Mouse (Mus musculus): ENCODE measurements at regions not wholly inside any gene's neighbourhood (a gene's known extent, or its start where the extent isn't known, plus 50 kb on each side); places are given as distances from the start of the nearest gene placed in this dataset.

DNA sequence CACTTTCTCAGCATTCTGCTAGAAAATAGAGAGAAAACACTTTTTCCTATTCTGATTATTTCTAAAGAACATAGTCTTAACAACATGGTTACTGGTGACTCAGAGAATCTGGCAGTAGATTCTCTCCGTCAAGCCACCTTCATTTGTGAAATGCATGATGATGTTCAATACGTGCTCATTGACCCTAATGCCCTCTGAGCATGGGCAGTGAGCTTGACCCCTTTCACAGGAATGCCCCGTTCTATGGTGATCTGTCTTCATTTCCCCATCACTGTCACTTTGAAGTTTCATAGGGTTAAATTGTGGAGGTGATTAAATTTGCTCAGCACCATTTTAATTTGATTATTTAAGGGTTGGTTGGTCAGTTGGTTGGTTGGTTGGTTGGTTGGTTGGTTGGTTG lies 504.6 kb downstream of the Ipo11 start:
- no peak for TF ChIP-seq EP300 (IDR thresholded peaks at IDR 0.05; ENCODE audit: low read depth)
- no peak for TF ChIP-seq CTCF (IDR thresholded peaks at IDR 0.05; ENCODE audit: low read depth)

GRCm38 (mm10) chr13:106406608-106407038 lies 530.1 kb downstream of the Ipo11 start:
- WGBS (ENCODE audit: insufficient replicate concordance) = 22% methylated on average over 1 of the region's 1 CpGs
- Histone ChIP-seq H3K4me3 (ENCODE audit: insufficient read depth in 1 of 2, low read depth in 2 of 2, low read length in 2 of 2) (no peak overlapping the region), H3K4me1 (replicated peaks; ENCODE audit: control insufficient read depth in 2 of 2, insufficient read depth in 2 of 2, low read length in 1 of 2) (no peaks in the 10 kb centered on the region), H3K9ac (replicated peaks) (no peak overlapping the region), H3K36me3 (replicated peaks; ENCODE audit: control insufficient read depth, insufficient read depth, low read depth) (no peaks in the 10 kb centered on the region), H3K9me3 (ENCODE audit: control insufficient read depth, low read length) (no peaks in the 10 kb centered on the region), H3K27ac (no peak overlapping the region), H3K27me3 (ENCODE audit: control insufficient read depth, insufficient read depth, low read length) (no peaks in the 10 kb centered on the region), H3K4me2 (ENCODE audit: low read depth) (no peak overlapping the region)
- TF ChIP-seq EP300 (IDR thresholded peaks at IDR 0.05; ENCODE audit: low read depth) = no peak
- TF ChIP-seq CTCF (IDR thresholded peaks at IDR 0.05; ENCODE audit: low read depth) = no peak
- ATAC-seq (ENCODE audit: insufficient read depth) (no peak), DNase-seq (ENCODE audit: low read depth in 3 of 3, low spot score in 3 of 3) (no peak)

More for the DNA sequence above, 504.6 kb downstream of the Ipo11 start:
- Histone ChIP-seq H3K9me3 (ENCODE audit: control insufficient read depth, low read length) (no peaks in the 10 kb centered on the region), H3K4me1 (replicated peaks; ENCODE audit: control insufficient read depth in 2 of 2, insufficient read depth in 2 of 2, low read length in 1 of 2) (no peaks in the 10 kb centered on the region), H3K36me3 (replicated peaks; ENCODE audit: control insufficient read depth, insufficient read depth, low read depth) (no peaks in the 10 kb centered on the region), H3K27ac (no peak overlapping the region), H3K4me2 (ENCODE audit: low read depth) (no peak overlapping the region), H3K9ac (replicated peaks) (no peak overlapping the region), H3K27me3 (ENCODE audit: control insufficient read depth, insufficient read depth, low read length) (no peaks in the 10 kb centered on the region), H3K4me3 (ENCODE audit: insufficient read depth in 1 of 2, low read depth in 2 of 2, low read length in 2 of 2) (no peak overlapping the region)
- ATAC-seq (ENCODE audit: insufficient read depth) = no peak
- no peak for DNase-seq (ENCODE audit: low read depth in 3 of 3, low spot score in 3 of 3)
- WGBS (ENCODE audit: insufficient replicate concordance) = 53% methylated on average over 3 of the region's 3 CpGs

DNA sequence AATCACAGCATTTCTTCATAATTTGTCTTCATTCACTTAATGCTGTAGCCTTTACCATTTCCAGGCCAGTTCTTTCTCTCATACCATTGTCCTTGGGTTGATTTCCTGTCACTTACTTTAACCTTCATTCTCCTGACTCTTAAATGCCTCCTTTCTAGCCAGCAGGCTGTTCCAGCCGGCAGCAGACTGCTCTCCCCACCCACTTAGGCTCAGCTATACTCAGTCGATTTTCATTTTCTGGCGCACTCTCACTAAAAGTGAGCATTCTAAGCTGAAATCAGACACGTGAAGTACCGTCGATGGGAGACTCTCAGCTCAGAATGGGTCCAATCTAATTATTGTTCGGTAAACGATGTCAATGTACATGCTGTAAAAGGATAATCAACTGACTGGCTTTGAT lies 544.1 kb downstream of the Ipo11 start:
- ATAC-seq (ENCODE audit: insufficient read depth) = no peak
- 62% methylated on average over 8 of the region's 8 CpGs for WGBS (ENCODE audit: insufficient replicate concordance)
- H3K36me3 ChIP-seq (replicated peaks; ENCODE audit: control insufficient read depth, insufficient read depth, low read depth) = no peaks in the 10 kb centered on the region
- TF ChIP-seq EP300 (IDR thresholded peaks at IDR 0.05; ENCODE audit: low read depth) (no peak), CTCF (IDR thresholded peaks at IDR 0.05; ENCODE audit: low read depth) (no peak)
- no peak overlapping the region for H3K27ac ChIP-seq
- no peak for DNase-seq (ENCODE audit: low read depth in 3 of 3, low spot score in 3 of 3)
- H3K4me2 ChIP-seq (ENCODE audit: low read depth) = no peak overlapping the region
- H3K4me3 ChIP-seq (ENCODE audit: insufficient read depth in 1 of 2, low read depth in 2 of 2, low read length in 2 of 2) = no peak overlapping the region
- no peaks in the 10 kb centered on the region for H3K9me3 ChIP-seq (ENCODE audit: control insufficient read depth, low read length)
- H3K9ac ChIP-seq (replicated peaks) = no peak overlapping the region
- no peaks in the 10 kb centered on the region for H3K27me3 ChIP-seq (ENCODE audit: control insufficient read depth, insufficient read depth, low read length)
- H3K4me1 ChIP-seq (replicated peaks; ENCODE audit: control insufficient read depth in 2 of 2, insufficient read depth in 2 of 2, low read length in 1 of 2) = no peaks in the 10 kb centered on the region

GRCm38 (mm10) chr13:106388634-106389033 lies 548.1 kb downstream of the Ipo11 start:
- no peak overlapping the region for H3K27ac ChIP-seq
- H3K27me3 ChIP-seq (ENCODE audit: control insufficient read depth, insufficient read depth, low read length) = no peaks in the 10 kb centered on the region
- ATAC-seq (ENCODE audit: insufficient read depth) = no peak
- 44% methylated on average over 4 of the region's 4 CpGs for WGBS (ENCODE audit: insufficient replicate concordance)
- no peak overlapping the region for H3K9ac ChIP-seq (replicated peaks)
- TF ChIP-seq EP300 (IDR thresholded peaks at IDR 0.05; ENCODE audit: low read depth) (no peak), CTCF (IDR thresholded peaks at IDR 0.05; ENCODE audit: low read depth) (no peak)
- no peak for DNase-seq (ENCODE audit: low read depth in 3 of 3, low spot score in 3 of 3)
- H3K4me1 ChIP-seq (replicated peaks; ENCODE audit: control insufficient read depth in 2 of 2, insufficient read depth in 2 of 2, low read length in 1 of 2) = no peaks in the 10 kb centered on the region
- H3K4me3 ChIP-seq (ENCODE audit: insufficient read depth in 1 of 2, low read depth in 2 of 2, low read length in 2 of 2) = no peak overlapping the region
- no peaks in the 10 kb centered on the region for H3K9me3 ChIP-seq (ENCODE audit: control insufficient read depth, low read length)
- H3K4me2 ChIP-seq (ENCODE audit: low read depth) = no peak overlapping the region
- H3K36me3 ChIP-seq (replicated peaks; ENCODE audit: control insufficient read depth, insufficient read depth, low read depth) = no peaks in the 10 kb centered on the region

DNA sequence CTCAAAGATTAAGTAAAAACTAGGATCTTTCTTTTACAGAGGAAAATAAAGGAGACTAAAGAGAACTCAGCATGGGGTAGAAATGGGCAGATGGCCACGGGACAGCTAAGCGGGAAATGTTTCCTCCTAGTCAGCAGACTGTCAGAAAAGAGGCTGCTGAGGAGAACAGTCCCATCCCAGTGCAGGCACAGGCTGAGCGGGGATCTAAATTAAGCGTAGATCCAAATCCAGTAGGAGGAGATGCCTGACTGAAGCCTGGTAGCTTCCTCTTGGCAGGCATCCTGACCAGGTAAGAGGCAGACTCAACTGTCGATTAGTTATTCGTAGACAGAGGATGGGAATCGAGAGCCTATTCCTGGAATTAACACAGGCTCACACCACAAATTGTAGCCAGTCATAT lies 569.2 kb downstream of the Ipo11 start:
- Histone ChIP-seq H3K4me3 (ENCODE audit: insufficient read depth in 1 of 2, low read depth in 2 of 2, low read length in 2 of 2) (no peak overlapping the region), H3K27me3 (ENCODE audit: control insufficient read depth, insufficient read depth, low read length) (no peaks in the 10 kb centered on the region), H3K9me3 (ENCODE audit: control insufficient read depth, low read length) (no peaks in the 10 kb centered on the region), H3K4me1 (replicated peaks; ENCODE audit: control insufficient read depth in 2 of 2, insufficient read depth in 2 of 2, low read length in 1 of 2) (no peaks in the 10 kb centered on the region), H3K36me3 (replicated peaks; ENCODE audit: control insufficient read depth, insufficient read depth, low read depth) (no peaks in the 10 kb centered on the region), H3K27ac (no peak overlapping the region), H3K9ac (replicated peaks) (no peak overlapping the region), H3K4me2 (ENCODE audit: low read depth) (no peak overlapping the region)
- no peak for TF ChIP-seq CTCF (IDR thresholded peaks at IDR 0.05; ENCODE audit: low read depth)
- no peak for TF ChIP-seq EP300 (IDR thresholded peaks at IDR 0.05; ENCODE audit: low read depth)
- no peak for DNase-seq (ENCODE audit: low read depth in 3 of 3, low spot score in 3 of 3)
- WGBS (ENCODE audit: insufficient replicate concordance) = 61% methylated on average over 7 of the region's 7 CpGs
- no peak for ATAC-seq (ENCODE audit: insufficient read depth)

All from liver, embryonic 14.5 days (tissue).